Mouse (Mus musculus): ENCODE results near the gene Hip1r.

Hip1r gene

GRCm38 (mm10) chr5:123996194-123996593 lies 22.8 kb downstream of the Hip1r start:
- peak in 1 of 2 experiments; percentile 67 for DNase-seq (ENCODE audit: low spot score in 2 of 2)

- DNase-seq (ENCODE audit: low spot score in 2 of 2) = no peak
These were observed 23.3 kb downstream of the Hip1r start for GRCm38 (mm10) chr5:123996695-123997094.

- no peak for DNase-seq (ENCODE audit: low spot score in 2 of 2)
These were observed 23.9 kb downstream of the Hip1r start for GRCm38 (mm10) chr5:123997211-123997751.

- no peak for DNase-seq (ENCODE audit: low spot score in 2 of 2)
These were observed 24.4 kb downstream of the Hip1r start for GRCm38 (mm10) chr5:123997811-123998210.

GRCm38 (mm10) chr5:123998370-123998769 lies 24.9 kb downstream of the Hip1r start:
- DNase-seq (ENCODE audit: low spot score in 2 of 2) = no peak

- peak; percentile 89 to 93 for DNase-seq (ENCODE audit: low spot score in 2 of 2)
These were observed 27.4 kb downstream of the Hip1r start for GRCm38 (mm10) chr5:124000824-124001223.

GRCm38 (mm10) chr5:124001274-124001673 lies 27.8 kb downstream of the Hip1r start:
- DNase-seq (ENCODE audit: low spot score in 2 of 2) = no peak

GRCm38 (mm10) chr5:124002876-124003275 lies 29.4 kb downstream of the Hip1r start:
- DNase-seq (ENCODE audit: low spot score in 2 of 2) = no peak

- DNase-seq (ENCODE audit: low spot score in 2 of 2) = no peak
These were observed 29.9 kb downstream of the Hip1r start for GRCm38 (mm10) chr5:124003375-124003774.

GRCm38 (mm10) chr5:124004356-124005150 lies 31.1 kb downstream of the Hip1r start:
- DNase-seq (ENCODE audit: low spot score in 2 of 2) = no peak

GRCm38 (mm10) chr5:124005151-124005500 lies 31.7 kb downstream of the Hip1r start:
- DNase-seq (ENCODE audit: low spot score in 2 of 2) = no peak

DNA sequence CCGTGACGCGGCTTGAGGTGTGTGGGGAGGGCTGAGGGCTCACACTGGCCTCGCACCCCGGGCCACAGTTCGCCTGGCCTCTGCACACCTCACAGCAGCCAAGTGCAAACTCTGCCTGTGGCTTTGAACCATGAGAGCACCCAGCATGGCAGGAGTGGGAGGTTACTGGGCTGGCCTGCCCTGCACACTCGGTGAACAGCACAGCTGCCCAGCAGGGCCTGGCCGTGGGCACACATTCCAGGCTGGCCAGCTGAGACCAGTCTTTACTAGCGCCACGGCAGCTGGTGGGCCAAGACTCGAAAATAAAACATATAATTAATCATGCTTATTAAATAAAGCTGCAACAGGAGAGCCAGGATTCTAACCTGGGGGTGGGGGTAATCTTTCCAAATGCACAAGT lies 32.2 kb downstream of the Hip1r start:
- no peak for DNase-seq (ENCODE audit: low spot score in 2 of 2)

- no peak for DNase-seq (ENCODE audit: low spot score in 2 of 2)
These were observed 32.9 kb downstream of the Hip1r start for GRCm38 (mm10) chr5:124006082-124006873.

DNA sequence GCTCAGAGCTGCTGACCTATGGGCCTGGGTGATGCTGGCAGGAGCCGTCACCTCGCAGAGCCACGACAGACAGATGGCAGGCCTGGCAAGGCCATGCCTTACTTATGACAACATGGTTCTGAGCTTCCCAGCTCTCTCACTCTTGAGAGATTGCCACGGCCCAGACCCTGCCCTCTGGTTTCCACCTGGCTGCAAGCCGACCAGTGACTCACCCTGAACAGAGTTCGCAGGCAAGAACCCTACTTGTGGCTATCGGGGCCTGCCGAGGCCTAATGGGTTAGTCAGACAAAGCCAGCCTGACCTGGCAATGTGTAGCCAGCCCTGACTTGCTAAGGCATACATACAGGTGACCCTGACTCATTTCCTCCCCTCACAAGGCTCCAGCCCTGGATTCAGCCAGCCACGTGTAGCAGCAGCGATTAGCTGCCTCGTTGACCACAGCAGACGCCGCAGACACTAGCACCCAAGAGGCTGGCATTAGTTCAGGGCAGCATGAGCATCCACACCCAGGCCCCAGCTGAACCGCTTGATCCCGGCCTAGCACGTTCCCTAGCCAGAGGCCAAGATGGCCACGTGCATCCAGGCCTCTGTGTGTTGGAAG lies 33.6 kb downstream of the Hip1r start:
- no peak for DNase-seq (ENCODE audit: low spot score in 2 of 2)

DNA sequence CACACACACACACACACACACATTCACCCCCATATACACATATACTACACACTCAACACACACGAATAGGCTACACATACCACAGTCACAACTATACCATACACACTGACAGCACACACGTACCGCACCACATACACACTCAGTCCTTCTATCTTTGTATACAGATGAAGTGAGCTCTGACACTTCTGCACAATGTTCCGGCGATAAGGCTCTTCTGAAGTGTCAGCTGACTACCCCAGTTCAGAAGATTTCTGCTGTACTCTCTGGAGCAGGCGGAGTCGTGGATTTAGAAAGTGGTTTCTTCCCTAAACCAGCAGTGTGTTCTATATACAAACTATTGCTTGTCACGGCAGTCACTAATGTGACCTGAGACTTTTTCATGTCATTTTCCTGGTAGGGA lies 36.6 kb downstream of the Hip1r start:
- DNase-seq (ENCODE audit: low spot score in 2 of 2) = no peak

DNA sequence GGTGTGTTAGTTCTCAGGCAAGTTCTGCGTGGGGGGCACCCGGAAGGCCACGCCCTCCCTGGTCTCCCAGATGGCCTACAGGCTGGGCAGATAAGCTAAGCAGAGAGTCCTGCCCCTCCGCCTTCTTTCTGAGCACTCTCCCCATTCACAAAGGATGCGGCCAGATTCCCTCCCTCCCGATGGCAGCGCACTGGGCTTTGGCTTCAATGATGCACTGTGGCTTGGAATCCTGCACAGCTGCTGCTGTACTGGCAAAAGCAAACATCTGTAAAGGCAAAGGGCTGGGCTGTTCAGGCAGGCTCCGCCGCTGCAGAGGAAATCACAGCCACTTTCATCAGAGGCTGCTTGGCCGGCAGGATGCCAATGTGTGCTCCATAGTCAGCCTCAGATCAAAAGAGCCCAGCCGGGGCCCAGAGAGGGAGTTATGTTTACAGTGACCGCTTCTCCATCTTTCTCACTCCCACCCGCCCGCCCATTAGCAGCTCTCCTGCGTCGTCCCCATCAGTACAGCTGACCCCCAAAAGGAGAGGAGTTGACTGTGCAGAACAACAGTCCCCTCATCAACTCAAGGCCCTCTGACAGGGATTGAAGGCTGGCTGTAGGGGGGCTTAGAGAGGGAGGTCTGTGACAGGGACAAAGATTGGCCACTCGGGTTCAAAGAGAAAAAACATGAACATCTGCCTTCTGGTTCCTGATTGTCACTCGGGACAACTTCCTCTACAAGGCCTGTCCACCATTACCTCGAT lies 37.7 kb downstream of the Hip1r start:
- peak in 1 of 2 experiments; percentile 53 for DNase-seq (ENCODE audit: low spot score in 2 of 2)

DNA sequence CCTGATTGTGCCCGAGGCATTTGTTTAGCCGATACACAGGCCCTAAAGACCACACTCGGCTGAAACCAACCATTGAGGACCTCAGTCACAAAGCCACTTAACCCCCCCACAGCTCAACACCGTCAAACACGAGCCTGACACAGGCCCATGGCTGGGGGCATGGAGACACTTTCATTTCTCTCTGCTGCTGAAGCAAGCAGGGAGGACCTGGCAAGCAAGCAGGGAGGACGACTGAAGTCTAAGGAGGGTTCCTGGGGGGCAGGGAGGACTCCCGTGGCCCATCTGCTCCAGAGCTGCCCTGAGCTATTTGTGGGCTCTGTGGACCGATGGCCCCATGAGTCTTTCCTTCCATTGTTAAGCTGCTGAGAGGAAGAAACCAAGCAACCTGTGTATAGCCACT lies 38.5 kb downstream of the Hip1r start:
- no peak for DNase-seq (ENCODE audit: low spot score in 2 of 2)

DNA sequence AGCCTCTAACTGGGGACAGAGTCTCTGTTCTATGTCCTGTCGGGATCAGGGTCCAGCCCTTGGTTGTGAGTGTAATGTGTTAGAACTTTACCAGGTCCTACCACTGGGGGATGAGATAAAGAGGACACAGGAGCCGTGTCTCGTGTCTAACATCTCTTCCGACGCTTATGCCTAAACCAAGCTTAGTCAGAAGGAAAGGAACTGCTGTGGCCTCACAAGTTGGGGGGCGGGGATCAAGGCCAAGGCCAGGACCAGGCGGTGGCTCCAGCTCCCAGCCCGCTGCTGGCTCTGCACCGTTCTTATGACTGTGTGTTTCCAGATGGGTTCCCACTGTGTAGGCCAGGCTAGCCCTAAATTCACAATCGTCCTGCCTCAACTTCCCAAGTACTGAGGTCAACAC lies 39.5 kb downstream of the Hip1r start:
- no peak for DNase-seq (ENCODE audit: low spot score in 2 of 2)

- DNase-seq (ENCODE audit: low spot score in 2 of 2) = no peak
These were observed 40.3 kb downstream of the Hip1r start for GRCm38 (mm10) chr5:124013747-124014146.

DNA sequence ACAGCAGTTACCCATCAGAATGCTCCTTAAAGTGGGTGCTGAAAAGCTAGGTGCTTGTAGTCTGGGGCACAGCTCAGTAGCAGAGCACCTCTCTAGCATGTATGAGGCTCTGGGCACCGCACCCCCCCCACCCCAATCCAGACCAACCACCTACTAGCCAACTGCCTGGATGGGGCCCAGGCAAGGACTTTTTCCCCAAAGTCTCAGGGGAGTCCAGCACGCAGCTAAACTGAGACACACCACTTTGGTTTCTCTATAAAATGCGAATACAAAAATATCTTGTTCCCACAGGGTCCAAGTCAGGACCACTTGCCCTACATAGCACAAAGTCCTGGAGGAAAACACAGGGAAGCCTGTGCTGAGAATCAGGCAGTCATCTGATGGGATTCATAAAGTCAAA lies 40.8 kb downstream of the Hip1r start:
- DNase-seq (ENCODE audit: low spot score in 2 of 2) = no peak

DNA sequence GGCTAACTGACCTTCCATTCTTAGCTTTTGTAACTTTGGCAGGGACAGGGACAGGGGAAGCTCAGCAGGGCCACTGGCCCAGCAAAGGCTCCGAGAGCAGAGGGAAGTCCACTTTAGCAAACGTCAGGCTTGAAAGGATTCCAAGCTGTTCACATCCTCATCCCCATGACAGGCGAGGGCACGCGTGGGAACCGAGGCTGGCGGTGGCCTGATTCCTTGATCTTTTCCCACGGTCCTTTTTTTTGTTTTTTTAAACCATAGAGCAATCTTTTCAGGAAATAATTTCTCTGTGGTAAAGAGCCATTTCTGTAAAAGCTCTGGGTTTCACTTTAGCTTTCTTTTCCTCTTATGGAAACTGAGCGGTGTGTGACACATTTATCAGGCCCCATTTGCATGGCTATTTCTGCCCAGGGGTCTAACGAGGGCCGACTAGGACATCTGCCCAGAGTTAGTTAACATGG lies 41.4 kb downstream of the Hip1r start:
- no peak for DNase-seq (ENCODE audit: low spot score in 2 of 2)

DNA sequence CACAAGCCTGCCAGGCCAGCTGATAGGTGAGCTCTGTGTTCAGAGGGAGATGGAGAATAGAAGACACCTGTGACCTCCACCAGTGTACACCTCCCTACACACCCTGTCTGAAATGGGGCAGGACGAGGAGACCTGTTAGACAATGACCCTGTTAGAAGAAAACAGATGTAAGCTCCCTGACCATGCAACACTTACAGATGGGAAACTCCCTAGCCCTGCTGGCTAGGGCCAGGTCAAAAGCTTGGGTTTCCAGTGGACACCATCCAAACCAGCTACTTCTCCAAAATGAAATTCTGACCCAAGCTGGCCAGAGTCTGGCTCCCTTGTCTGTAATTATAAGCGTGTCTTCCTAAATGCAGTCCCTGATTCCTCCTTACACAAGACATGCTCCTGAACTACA lies 42.3 kb downstream of the Hip1r start:
- no peak for DNase-seq (ENCODE audit: low spot score in 2 of 2)

Measured in spleen, postnatal 10 days (tissue).